Comparison of ENCODE assay signal across 8 mouse cellular contexts in the genomic region with DNA sequence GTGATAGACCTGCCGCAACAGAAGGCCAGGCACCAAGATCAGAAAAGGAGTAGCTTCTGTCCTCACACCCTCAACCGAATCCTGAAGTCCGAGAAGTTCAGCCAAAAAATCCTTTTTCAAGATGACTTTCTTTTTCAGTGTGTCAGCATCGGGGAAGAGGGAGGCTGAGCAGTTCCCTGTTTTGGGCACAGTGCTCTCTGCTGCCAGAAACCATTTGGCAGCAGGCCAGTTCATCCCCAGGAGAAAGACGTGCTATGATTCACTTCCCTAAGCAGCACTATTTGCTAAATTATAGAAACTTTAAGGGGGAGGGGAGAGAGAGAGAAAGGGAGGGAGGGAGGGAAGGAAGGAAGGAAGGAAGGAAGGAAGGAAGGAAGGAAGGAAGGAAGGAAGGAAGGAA. TPM values are rescaled to one million over a fixed set of nuclear protein-coding genes. Genes with fewer than 3 reads are reported as not detected.
DNase-seq lines count a peak whose midpoint lies in the region; TF ChIP-seq lines count a peak whose summit lies in the region.

No protein-coding gene starts in this region.

- no peak for TF ChIP-seq POLR2A in spleen, adult 2 months (IDR thresholded peaks at IDR 0.05; ENCODE audit: low read depth, low read length)

- peak overlapping the region; percentile 1; the same call in 1 of the 2 replicates for H3K27ac ChIP-seq in spleen, adult 2 months (ENCODE audit: insufficient read depth, low read length)
- peak overlapping the region; percentile 9; the same call in 1 of the 2 replicates for H3K27ac ChIP-seq in heart, embryonic 10.5 days

- H3K4me3 ChIP-seq in spleen, adult 2 months (ENCODE audit: extremely low read depth, insufficient read depth, insufficient read length) = no peak overlapping the region
- no peak overlapping the region for H3K4me3 ChIP-seq in heart, embryonic 10.5 days

- H3K36me3 ChIP-seq in spleen, adult 2 months (ENCODE audit: control insufficient read depth, insufficient read depth, low read length) = no peaks in the 10 kb centered on the region
- H3K36me3 ChIP-seq in heart, embryonic 10.5 days = no peaks in the 10 kb centered on the region

- H3K4me1 ChIP-seq in spleen, adult 2 months (ENCODE audit: control insufficient read depth, insufficient read depth, insufficient read length) = peaks cover 4% of the 10 kb centered on the region; the same call in 1 of the 2 replicates
- peaks cover 26% of the 10 kb centered on the region for H3K4me1 ChIP-seq in heart, embryonic 10.5 days

- DNase-seq in spleen, adult 2 months (ENCODE audit: low read depth in 1 of 2, low spot score in 2 of 2) = no peak
- DNase-seq in spleen, postnatal 14 days (ENCODE audit: low spot score in 2 of 2) = no peak
- DNase-seq in cerebellum, postnatal 10 days = peak; percentile 71 to 82
- DNase-seq in heart, embryonic 10.5 days (ENCODE audit: low spot score) = no peak
- peak; percentile 70 to 79 for DNase-seq in kidney, postnatal 4 days
- DNase-seq in lung, postnatal 4 days = peak; percentile 63 to 86
- DNase-seq in thymus, adult 18-20 months = no peak
- no peak for DNase-seq in embryo, embryonic 10.5 days (ENCODE audit: low spot score)

- no peaks in the 10 kb centered on the region for H3K27me3 ChIP-seq in spleen, adult 2 months (ENCODE audit: control insufficient read depth, insufficient read depth, low read length)
- peaks cover 15% of the 10 kb centered on the region for H3K27me3 ChIP-seq in heart, embryonic 10.5 days (ENCODE audit: insufficient read depth, poor library complexity, severe bottlenecking)

- H3K9me3 ChIP-seq in heart, embryonic 10.5 days = no peaks in the 10 kb centered on the region

- no peak for TF ChIP-seq CTCF in spleen, adult 2 months (IDR thresholded peaks at IDR 0.05; ENCODE audit: extremely low read depth, insufficient read depth, insufficient read length, insufficient replicate concordance)

- 44% methylated on average over 5 of the region's 5 CpGs for WGBS in spleen, adult 2 months
- 64% methylated on average over 5 of the region's 5 CpGs for WGBS in heart, embryonic 10.5 days

RNA-seq across cellular contexts. Expression of a gene that starts 26.1 kb away (rescaled TPM):
- polyA plus RNA-seq in spleen, adult 2 months (2012; rRNA removed) = 13.9 and 19.9 TPM in 2 replicates
- 67.7 and 101 TPM in 2 replicates for polyA plus RNA-seq in heart, embryonic 10.5 days (2016; fragmentation: Nextera tagmentation; extraction: Ambion mirVana)

Comparison
In these comparisons a context has a peak if more than half of its experiments do, and no peak if none do; other contexts are left out.
1. DNase-seq: peak in cerebellum, postnatal 10 days (2 of 2), kidney, postnatal 4 days (2 of 2) and lung, postnatal 4 days (2 of 2); none in spleen, adult 2 months (0 of 2), spleen, postnatal 14 days (0 of 2), heart, embryonic 10.5 days (single experiment), thymus, adult 18-20 months (0 of 2) and embryo, embryonic 10.5 days (single experiment).